Mouse (Mus musculus) urinary bladder, postnatal 25 days (tissue): ENCODE results near the gene Atg16l2.

Experiments used
- DNase-seq: peaks from one replicate; pipeline ENCODE4 v3.0.0; 2022; ENCODE audit warnings: low spot score

The Atg16l2 gene

DNA sequence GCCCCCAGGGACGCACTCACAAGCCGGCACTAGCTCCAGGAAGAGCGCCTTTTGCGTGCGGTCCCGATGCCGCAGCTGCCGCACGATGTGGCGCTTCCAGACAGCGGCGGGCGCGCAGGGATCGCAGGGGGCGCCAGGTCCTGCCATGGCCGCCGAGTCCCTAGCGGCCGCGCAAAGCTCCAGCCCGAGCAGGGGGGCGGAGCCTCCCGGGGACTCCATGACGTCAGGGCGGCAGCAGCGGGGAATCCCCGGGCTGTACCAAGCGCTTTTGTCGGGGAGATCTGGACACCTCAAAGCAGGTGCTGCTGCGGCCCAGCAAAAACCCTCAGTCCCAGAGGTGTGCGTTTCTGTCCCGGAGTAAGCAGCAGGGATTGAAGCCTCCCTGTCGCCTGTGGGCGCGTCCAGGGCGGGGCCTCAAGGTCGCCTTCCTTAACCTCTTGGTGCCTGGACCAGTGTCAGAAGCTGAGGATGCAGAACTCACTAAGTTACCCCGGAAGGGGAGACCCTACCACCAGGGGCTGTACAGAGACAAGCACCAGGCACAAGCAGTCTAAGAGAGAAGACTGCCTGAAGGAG is at the start of gene Atg16l2:
TSS of gene Atg16l2 (minus strand) at position 371 of the 576 bp plus-strand sequence.
- DNase-seq, result peak; percentile 86

DNA sequence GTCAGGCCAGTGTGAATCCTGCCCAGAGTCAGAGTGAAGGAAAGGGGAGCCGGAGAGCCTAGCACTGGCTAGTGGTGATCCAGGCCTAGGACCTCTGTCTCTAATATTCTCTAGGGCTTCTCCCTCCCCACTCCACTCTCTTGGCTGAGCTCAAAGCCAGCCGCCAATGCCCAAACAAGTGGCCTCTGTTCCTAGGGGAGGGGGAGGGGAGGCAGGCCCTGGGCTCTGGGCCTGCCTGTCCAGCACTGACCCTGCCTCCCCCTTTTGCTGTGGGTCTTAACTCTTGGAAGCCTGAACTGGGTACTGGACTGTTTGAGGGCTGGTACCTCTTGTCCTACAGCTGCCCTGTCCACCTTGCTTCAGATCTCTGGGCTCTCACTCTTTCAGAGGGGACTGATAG is 47.8 kb upstream of the Atg16l2 start:
- no peak for DNase-seq

DNA sequence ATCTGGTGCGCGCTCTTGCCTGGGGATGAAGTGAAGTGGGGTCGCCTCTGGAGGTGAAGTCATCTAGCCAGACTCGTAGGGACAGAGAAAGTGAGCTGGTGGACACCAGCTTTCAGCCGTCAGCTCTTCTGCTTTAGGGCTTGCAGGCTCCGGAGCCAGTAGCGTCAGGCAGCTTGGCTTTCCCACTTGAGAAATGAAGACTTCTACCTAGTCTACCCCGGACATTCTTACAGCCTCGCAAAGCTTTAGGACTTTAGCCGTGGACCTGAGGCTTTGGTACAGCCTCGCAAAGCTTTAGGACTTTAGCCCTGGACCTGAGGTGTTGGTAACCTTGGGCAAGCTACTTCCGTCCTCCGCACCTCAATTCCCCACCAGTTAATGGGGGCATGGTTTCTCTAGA is 46.3 kb upstream of the Atg16l2 start:
- DNase-seq, result no peak

DNA sequence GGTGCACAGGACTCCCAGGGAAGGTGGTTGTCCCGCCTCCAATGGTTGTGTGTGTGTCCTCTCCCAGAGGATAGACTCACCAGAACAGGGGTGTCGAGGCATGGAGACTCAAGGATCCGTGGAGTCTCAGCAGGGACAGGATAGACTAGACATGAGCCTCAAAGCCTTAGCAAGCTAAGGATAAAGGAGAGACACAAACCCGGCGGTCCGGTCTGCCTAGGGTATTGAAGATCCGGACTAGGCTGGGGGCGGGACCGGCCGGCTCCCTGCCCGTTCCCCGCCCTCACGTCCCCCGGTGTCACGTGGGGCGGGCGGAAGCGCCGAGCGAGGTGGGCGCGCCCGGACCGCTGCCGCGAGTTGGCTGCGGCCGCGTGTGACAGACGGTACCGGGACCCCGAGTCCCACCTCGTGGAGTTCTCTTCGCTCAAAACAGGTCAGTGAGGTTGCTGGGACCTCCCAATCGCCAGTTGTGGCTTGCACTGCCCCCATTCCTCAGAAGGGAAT is 45.8 kb upstream of the Atg16l2 start, which contains the start of gene Arap1:
TSS of gene Arap1 (plus strand) at position 301 of the 504 bp plus-strand sequence.
- DNase-seq, result peak; percentile 66

DNA sequence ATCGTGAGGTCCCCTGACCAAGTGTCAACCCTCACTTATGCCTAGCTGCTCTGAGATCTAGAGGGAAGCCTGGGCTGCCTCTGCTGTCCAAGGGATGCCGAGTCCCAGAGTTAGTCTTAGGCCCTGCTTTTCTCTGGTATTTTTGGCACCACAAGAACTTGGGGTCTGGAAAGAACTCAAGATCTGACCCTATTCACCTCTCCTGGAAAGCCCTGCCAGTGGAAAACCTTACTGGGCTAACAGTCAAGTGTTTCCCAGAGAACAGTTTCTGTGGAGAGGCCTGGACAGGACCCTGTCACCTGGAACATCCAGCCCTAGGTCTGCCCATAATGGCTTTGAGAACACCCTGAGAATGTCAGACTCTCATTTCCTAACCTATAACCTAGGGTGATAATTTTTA is 44.9 kb upstream of the Atg16l2 start:
- DNase-seq, result no peak

DNA sequence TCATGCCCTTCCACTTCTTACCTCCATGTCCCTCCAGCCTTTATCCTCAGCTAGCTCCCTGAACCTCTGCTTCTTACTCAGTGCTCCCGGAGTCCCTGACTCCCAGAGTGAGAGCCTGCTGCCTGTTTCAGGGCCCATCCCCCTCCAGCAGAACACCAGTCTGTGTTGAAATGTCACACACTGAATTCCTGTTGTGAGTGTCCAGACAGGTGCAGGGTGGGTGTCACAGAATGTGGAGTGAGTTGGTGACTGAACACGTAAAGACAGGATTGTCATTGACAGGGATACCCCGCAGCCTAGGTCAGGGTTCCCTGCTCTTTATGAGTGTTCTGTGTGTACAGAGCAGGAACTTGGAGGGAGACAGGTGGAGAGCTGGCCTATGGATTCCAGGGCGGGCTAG is 42.8 kb upstream of the Atg16l2 start:
- DNase-seq, result no peak

DNA sequence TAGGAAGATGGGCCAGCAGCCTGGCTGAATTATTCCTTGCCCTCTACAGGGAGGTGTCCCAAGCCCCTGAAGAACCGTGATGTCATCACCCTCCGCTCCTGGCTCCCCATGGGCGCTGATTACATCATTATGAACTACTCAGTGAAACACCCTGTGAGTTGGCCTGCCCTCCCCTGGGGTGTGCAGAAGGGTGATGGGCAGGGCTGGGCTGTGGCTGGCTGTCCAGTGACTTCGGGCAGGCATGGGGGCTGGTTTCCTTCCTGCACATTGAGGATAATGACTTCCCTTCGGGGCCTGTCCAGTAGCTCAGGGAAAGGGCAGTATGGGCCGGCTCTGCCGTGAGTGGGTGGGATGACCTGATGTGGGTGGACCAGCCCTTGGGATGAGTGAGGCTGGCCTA is 41.1 kb upstream of the Atg16l2 start:
- no peak for DNase-seq

DNA sequence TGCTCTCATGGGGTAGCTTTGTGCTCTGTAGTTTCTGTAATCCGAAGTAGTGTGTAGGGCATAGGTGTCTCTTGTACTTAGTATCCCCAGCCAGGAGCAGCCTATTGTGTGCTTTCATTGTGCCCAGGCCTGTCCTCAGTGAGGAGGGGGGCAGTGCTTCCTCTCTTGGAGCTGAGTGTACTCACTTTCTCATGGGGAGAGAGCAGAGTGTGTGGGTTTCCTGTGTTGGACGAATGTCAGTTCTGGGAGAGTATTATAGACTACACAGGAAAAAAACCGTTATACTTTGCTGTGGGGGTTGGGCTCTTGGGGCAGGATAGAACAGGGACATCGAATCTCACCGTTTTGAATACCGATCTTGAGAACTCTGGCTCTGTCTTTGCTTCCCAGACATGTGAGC is 39.4 kb upstream of the Atg16l2 start:
- no peak for DNase-seq

DNA sequence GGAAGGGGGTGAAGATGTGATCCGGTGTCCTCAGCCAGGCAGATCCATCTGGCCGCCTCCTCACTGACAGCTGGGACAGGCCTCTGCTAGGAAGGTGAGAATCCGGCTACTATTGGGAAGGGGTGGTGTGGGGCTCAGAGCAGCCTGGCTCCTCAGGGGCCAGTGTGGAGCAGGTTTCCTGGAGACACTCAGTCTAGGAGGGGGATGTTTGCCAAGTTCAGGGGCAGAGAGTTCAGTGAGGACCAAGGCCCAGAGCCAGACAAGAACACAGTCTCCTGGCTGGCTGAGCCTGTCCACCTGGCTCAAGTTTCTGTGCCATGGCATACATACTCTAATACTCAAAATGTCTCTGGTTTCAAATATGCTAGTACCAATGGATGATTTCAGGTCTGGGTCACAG is 35.4 kb upstream of the Atg16l2 start:
- no peak for DNase-seq

DNA sequence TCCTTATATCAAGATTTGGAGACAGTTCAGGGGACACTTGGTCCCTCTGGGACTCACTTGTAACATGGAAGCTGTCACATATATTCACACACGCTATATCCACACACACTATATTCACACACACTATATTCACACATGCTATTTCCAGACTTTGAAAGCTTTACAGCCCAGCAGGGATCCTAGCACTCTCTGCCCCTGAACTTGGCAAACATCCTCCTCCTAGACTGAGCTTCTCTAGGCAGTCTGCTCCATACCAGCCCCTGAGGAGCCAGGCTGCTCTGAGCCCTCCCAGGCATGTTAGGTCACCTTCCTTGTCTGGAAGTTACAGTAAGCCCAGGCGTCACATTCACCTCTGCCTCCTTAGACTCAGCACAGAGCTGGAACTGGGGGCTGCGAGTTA is 34.6 kb upstream of the Atg16l2 start:
- DNase-seq, result no peak

DNA sequence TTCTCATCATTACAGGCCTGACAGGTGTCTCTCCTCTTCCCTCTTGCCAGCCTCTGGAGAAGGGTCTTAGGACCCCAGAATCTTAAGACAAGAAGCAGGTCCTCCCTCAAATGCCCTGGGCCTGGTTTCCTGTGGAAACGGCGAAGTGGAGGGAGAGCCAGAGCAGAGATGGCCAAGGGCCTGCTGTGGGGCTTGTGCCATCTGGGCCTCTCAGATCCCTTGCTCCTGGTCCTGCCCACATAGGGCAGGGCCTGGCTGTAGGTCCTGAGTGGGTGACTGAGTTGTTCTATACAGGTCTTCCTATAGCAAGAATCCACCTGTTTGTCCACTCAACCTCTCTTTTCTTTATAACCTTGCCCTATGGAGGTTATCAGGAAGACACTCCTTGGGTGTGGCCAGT is 33.2 kb upstream of the Atg16l2 start:
- DNase-seq, result no peak

DNA sequence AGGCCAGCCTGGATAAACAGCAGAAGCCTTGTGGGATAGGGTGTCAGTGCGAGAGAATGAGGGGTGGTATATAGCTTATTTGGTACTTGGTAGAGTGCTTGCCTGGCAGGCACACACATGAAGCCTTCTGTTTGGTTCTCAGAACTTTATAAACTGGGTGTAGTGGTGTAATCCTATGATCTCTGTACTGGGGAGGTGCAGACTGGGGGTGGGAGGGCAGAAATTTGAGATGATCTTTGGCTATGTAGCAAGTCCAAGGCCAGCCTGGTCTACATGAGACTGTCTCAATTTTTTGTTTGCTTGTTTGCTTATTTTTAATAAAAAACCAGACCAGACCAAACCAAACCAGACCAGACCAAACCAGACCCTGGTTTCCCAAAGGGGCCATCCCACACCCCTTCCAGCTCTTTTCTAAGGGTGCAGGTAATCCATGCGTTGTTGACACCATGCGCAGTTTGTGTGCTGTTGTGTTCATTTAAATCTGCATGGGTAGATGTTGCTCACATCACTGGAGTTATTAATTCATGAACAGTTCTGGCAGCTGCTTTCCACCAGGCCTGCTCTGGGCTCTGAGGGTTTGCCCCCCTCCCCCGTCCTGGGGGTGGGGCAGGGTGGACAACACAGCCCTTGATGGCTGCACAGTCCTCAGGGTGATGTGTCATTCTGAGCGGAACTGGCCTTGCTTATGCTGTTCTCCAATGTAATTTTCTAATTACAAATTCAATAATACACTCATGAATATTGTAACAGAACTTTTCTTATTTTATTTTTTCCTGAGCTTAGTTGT is 30.2 kb upstream of the Atg16l2 start:
- no peak for DNase-seq

DNA sequence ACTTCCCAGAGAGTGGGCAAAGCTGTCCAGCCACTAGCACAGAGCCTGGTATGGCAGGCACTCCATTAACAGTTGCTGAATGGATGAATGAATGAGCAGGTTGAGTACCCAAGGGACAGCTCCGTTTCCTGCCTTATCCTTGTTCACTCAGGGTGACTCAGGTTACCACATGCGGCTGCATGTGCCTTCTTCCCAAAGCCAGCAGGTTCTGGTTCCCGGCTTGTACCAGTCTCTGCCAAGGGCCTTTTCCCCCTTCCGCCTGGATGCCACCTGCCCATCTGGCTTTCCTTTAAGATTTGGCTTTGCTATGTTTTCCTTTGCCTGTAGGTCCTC is 28.8 kb upstream of the Atg16l2 start:
- DNase-seq, result no peak

DNA sequence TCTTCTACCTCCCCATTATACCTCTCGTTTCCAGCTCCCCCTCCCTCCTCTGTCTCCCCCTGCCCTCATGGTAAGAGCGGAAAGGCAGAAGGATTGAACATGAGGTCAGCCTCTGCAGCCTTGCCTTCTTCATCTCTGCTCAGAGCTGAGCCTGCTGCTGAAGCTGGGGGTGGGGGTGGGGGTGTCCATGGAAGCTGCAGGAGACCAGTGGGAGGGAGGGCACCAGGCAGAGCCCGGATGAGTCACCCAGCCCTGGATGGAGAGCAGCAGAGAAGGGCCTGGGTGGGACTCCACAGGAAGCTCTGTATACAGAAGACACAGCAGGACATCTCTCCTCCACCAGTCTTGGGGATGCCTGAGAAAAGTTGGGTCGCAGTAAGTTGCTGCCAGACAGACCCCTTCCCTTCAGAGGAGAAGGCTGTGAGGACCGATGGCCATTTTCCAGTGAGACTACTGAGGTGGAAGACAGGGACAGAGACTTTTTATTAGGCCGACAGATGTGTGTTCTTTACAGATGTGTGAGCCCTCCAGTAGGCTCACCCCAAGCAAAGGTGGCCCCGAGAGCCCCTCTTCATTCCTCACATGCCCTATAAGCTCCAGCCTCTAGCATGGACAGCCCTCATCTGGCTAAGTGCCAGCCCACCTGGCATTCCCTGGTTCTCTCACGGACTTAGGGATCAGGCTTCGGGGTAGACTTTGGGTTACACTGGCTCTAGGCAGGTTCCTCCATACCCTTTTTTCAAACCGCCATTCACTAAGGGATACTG is 28.2 kb upstream of the Atg16l2 start:
- no peak for DNase-seq

DNA sequence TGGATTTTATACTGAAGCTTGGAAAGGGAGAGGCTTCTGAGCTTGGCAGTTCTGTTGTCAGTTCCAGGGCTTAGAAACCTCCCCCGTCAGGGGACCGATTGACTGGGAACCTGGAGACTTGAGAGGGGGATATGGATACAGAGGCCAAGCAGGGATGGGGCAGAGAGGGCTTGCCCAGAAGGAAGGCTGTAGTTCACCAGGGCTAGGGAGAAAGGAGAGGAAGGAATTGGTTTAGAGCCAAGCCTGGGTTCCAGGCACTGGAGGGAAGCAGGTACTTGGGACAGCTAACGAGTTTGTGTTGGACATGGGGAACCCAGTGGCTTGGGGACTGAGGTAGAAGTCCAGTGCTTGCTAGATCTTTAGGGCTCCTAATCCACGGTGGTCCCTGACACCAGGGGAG is 27.6 kb upstream of the Atg16l2 start:
- no peak for DNase-seq

DNA sequence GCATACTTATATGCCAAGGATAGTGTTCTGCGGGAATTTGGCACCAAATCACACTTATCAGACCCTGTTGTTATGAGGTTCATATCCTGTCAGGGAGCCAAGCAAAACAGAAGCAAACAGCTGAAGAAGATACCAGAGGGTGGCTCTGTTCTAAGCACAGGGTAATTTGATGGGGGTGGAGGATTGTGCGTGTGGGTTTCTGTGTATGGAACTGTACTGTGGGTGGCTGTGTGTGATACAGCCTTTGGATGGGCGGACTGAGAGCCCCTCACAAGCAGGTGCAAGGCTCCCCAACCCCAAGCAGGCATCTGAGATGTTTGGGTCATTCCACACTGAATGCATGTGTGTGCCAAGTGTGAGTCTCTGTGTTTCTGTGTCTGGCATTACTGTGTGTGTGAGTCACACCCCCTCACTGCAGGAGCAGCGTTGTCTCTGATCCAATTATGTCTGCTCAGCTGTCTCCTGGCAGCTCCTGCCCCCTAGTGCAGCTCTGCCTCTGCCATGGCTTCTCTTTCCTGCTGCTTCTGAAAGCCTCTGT is 26.6 kb upstream of the Atg16l2 start:
- no peak for DNase-seq

DNA sequence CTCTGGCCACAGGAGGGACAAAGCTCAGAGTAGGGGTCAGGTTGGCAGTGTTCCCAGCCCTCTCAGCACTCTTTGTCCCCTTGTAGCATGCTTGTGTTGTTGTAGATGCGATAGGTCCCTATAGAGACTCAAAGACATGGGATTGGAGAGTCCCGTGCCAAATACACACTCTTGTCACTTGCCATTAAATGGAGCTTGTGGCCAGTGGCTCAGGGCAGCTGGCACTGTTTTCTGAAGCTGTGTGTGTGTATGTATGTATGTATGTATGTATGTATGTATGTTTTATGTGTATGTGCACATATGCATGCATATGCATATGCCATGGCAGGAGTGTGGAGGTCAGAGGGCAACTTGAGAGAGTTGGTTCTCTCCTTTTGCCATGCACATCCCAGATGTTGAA is 25.7 kb upstream of the Atg16l2 start:
- no peak for DNase-seq

DNA sequence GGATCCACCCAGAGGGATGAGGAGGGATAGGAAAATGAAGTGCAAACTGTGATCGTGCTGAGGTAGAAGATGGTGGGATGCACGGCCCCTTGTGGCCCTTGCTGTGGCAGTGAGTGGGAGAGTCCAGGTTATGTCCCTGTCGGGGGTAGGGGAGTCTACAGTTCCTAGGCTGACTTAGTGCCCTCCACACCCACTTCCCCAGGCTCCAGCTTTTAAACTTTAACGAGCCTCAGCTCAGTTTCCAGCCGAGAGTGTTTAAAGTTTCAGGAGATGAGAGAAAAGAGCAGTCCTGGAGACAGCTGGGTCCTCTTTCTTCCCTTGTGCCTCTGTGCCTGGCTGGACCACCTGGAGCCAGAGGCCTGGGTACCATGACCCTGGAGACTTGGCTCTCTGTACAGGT is 25.2 kb upstream of the Atg16l2 start:
- no peak for DNase-seq

DNA sequence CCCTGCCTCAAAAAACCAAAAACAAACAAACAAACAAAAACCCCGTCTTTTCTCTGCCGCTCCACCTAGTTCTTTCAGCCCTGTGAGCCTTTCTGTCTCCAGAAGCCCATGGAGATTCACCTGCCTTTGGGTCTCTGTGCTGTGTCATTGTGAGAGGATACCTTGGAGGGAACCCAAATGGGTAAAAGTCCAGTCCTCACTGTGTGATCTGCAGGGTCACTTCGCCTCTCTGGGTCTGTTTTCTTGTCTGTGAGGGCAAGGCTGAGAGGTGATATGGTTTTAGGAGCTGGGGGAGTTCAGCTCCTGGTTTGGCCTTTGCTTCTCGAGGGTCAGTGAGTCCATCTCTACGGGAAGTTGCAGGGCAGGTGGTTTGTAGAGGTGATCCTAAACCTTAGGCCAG is 24.0 kb upstream of the Atg16l2 start:
- no peak for DNase-seq

DNA sequence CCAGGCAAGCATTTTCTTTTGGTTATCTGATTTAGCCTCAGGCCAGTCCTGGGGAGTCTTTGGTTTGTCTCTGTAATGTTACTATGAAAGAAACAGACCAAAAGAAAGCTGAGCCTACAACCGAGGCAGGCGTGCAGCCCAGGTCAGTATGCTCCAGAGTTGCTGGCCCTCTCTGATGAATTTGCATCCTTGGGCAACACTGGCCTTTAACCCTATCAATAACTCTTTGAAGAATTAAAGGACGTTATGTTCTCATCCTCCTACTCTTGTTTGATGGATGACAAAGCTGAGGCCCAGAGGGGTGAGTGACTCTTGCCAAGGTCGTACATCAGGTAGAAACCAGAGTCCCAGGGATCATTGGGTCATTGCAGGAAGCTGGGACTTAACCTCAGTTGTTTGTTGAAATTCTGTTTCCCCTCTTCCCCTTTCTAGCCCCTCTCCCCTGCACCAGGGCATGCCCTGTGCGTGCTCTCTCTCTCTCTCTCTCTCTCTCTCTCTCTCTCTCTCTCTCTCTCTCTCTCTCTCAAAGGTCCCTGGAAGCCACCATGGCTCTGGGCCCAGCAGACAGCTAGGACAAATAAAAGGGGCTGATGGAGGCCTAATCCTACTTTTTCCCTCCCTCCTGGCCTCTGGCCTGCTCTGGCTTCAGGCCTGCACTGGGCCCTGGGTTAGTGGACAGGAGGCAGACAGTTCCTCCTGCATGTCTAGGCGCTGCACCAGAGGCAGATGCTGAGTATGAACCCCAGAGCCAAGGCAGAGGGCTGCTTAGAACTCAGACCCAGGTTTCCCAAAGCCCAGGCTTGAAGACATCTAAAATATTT is 22.3 kb upstream of the Atg16l2 start:
- no peak for DNase-seq

DNA sequence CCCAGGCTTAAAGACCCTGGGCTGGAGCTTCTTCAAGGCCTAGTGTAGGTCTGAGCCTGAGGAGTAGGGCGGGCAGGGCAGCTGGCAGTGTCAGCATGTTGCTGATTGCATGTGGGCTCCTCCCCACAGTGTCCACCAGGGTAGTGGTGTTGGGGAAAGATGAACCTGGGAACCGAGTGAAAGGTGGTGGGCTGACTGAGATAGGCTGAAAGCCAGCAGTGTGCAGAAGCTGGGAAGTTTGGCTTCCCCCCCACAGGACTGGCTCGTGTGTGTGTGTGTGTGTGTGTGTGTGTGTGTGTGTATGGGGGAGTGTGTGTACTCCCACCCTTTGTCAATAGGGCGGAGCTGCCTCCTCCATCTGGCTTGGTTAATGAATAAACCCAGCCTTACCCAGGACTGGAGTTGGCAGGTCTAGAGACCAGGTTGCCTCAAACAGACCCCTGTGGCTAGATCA is 21.1 kb upstream of the Atg16l2 start:
- no peak for DNase-seq
